Mouse (Mus musculus) forebrain, embryonic 11.5 days (tissue): ENCODE results near the gene Nxph3. TPM values are rescaled to one million over a fixed set of nuclear protein-coding genes. Genes with fewer than 3 reads are reported as not detected.

ENCODE experiments used
- ATAC-seq: fragments of 200-750 bp; cut with Nextera tagmentation; replicated peaks from 2 replicates; pipeline ENCODE4 v1.8.0; 2017; ENCODE audit warnings: moderate TSS enrichment; ENCODE audit not compliant: low FRiP score
- DNase-seq: peaks from one replicate; pipeline ENCODE4 v3.0.0-alpha.2; 2017; ENCODE audit warnings: low spot score
- H3K27ac ChIP-seq: fragments of 300-500 bp; sonication (generic); 2 replicates; pipeline ENCODE4 v1.5.1; 2014; ENCODE audit warnings: low read depth, low read length
- H3K27me3 ChIP-seq: fragments of 300-500 bp; sonication (generic); 2 replicates; pipeline ENCODE4 v1.6.1; 2014; ENCODE audit warnings: mild to moderate bottlenecking, low read length, mixed read lengths; ENCODE audit not compliant: control insufficient read depth, insufficient read depth
- H3K36me3 ChIP-seq: fragments of 300-500 bp; sonication (generic); 2 replicates; pipeline ENCODE4 v1.6.1; 2014; ENCODE audit warnings: mild to moderate bottlenecking, low read length, moderate library complexity, mixed read lengths; ENCODE audit not compliant: control insufficient read depth, insufficient read depth
- H3K4me1 ChIP-seq: fragments of 300-500 bp; sonication (generic); replicated peaks from 2 replicates; pipeline ENCODE4 v1.6.1; 2014; ENCODE audit warnings: low read length, mixed read lengths; ENCODE audit not compliant: control insufficient read depth, insufficient read depth
- H3K4me2 ChIP-seq: fragments of 300-500 bp; sonication (generic); 2 replicates; pipeline ENCODE4 v1.6.1; 2014; ENCODE audit warnings: low read depth, mild to moderate bottlenecking, low read length, moderate library complexity, mixed read lengths; ENCODE audit not compliant: severe bottlenecking
- H3K4me3 ChIP-seq: fragments of 300-500 bp; sonication (generic); 2 replicates; pipeline ENCODE4 v1.5.1; 2014; ENCODE audit warnings: low read depth, low read length
- H3K9ac ChIP-seq: fragments of 300-500 bp; sonication (generic); 2 replicates; pipeline ENCODE4 v1.6.1; 2014; ENCODE audit warnings: low read length
- H3K9me3 ChIP-seq: fragments of 300-500 bp; sonication (generic); 2 replicates; pipeline ENCODE4 v1.6.1; 2016; ENCODE audit warnings: low read length, mixed read lengths; ENCODE audit not compliant: control insufficient read depth
- whole genome bisulfite sequencing: fragments of 180-500 bp; shearing (Covaris S2); extraction: QIAGEN DNeasy Blood & Tissue Kit; methylation state at CpG from one replicate; pipeline ENCODE4 v1.1.7; 2014; 5-methylcytosine and 5-hydroxymethylcytosine counted together
- polyA plus RNA-seq: library from polyadenylated mRNA; unstranded; fragments of >200 nt; fragmentation: Nextera tagmentation; extraction: Ambion mirVana; gene quantifications from 2 replicates; pipeline ENCODE4 v1.2.1, GENCODE M21; 2014

The Nxph3 gene
- 0.25 and 0.28 TPM in 2 replicates for polyA plus RNA-seq

DNA sequence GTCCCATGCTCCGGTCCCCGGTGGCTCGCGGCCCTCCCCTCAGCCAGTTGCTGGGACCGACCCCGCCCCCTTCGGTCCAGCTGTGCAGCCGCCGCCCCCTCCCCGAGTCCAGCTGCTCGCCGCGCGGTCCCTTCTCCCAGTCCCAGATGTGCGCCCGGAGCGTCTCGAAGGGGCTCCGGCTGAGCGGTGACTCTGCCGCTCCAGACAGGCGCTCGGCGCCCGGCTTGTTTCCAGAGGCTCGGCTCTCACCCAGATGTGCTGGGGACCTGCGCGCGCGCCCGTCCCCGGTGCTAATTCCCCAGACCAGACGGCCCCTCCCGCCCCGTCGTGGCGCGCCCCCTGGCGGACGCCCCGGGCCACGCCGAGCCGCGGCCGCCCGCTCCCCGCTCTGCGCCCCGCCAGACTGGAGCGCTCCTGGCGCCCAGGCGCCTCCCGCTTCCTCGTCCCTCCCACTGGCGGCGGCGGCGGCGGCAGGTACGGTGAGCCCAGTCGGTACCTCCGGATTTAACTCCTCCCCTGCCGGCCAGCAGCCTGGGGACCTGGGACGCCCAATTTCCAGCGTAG, at the start of gene Nxph3:
Nxph3 (minus strand) TSS at position 273 of the 564 bp plus-strand sequence.
- no peak within 1 kb of the TSS for H3K27ac ChIP-seq

GRCm38 (mm10) chr11:95563849-95564248, 49.5 kb upstream of the Nxph3 start:
- DNase-seq (no peak), ATAC-seq (no peak)
- Histone ChIP-seq H3K9me3 (no peaks in the 10 kb centered on the region), H3K4me1 (no peaks in the 10 kb centered on the region), H3K4me3 (no peak overlapping the region), H3K27me3 (no peaks in the 10 kb centered on the region), H3K9ac (no peak overlapping the region), H3K4me2 (no peak overlapping the region), H3K27ac (no peak overlapping the region), H3K36me3 (no peaks in the 10 kb centered on the region)
- WGBS = 95% methylated on average over 5 of the region's 5 CpGs

More for the DNA sequence above, at the start of gene Nxph3:
- ATAC-seq = peak; percentile 51
- H3K9ac ChIP-seq = peak within 1 kb of the TSS; percentile 6
- peak; percentile 83 for DNase-seq
- peak within 1 kb of the TSS; percentile 45 for H3K4me3 ChIP-seq
- no peaks in the 10 kb centered on the region for H3K9me3 ChIP-seq
- H3K27me3 ChIP-seq = peaks cover 42% of the 10 kb centered on the region
- under 1% methylated on average over 55 of the region's 66 CpGs for WGBS
- peak within 1 kb of the TSS; percentile 94 for H3K4me2 ChIP-seq
- peaks cover 22% of the 10 kb centered on the region for H3K4me1 ChIP-seq
- no peaks in the 10 kb centered on the region for H3K36me3 ChIP-seq

DNA sequence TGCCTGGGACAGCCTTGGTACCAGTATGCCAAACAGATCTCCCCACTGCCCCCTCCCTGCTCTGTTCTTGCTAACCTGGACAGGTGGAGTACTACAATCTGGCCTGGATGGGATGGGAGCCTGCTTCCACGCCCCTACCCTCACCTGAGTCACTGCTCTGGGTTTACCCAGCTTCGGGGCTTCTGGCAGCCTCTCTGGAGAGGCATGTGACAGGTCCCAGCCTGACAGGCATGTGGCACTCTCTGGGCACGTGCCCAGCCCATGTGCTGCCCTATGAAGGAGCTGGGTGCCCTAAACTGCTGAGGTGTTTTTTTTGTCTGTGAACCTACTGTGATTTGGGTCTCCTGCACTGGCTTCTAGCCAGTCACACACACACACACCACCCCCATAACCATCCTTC, 46.4 kb upstream of the Nxph3 start:
- ATAC-seq = no peak
- H3K4me1 ChIP-seq = no peaks in the 10 kb centered on the region
- H3K4me2 ChIP-seq = no peak overlapping the region
- no peak overlapping the region for H3K27ac ChIP-seq
- H3K36me3 ChIP-seq = no peaks in the 10 kb centered on the region
- H3K4me3 ChIP-seq = no peak overlapping the region
- WGBS = 67% methylated on average over 3 of the region's 3 CpGs
- DNase-seq = no peak
- no peak overlapping the region for H3K9ac ChIP-seq
- H3K27me3 ChIP-seq = no peaks in the 10 kb centered on the region
- no peaks in the 10 kb centered on the region for H3K9me3 ChIP-seq

DNA sequence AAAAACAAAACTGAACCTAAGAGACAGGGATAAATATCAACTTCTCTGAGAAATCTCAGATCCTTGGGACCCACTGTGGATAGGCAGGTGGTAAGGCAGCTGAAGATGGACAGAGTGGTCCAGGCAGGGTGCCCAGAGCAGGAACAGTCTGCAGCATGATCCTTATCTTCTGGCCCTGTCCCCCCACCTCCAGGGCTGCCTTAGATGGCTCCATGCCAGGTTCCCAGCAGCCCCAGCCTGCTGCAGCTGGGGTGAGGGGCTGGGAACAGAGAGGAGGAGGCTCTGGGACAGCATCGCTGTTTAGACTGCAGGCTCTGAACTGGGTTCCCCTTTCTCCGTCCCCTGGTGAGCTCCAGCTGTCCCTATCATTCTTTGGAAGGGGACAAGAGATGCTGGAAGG, 45.4 kb upstream of the Nxph3 start:
- no peaks in the 10 kb centered on the region for H3K36me3 ChIP-seq
- H3K9ac ChIP-seq = no peak overlapping the region; the same call in 1 of the 2 replicates
- 84% methylated on average over 2 of the region's 2 CpGs for WGBS
- H3K4me1 ChIP-seq = no peaks in the 10 kb centered on the region
- no peak overlapping the region for H3K4me3 ChIP-seq
- no peaks in the 10 kb centered on the region for H3K27me3 ChIP-seq
- no peak for ATAC-seq
- no peaks in the 10 kb centered on the region for H3K9me3 ChIP-seq
- no peak for DNase-seq
- no peak overlapping the region for H3K4me2 ChIP-seq
- H3K27ac ChIP-seq = no peak overlapping the region

DNA sequence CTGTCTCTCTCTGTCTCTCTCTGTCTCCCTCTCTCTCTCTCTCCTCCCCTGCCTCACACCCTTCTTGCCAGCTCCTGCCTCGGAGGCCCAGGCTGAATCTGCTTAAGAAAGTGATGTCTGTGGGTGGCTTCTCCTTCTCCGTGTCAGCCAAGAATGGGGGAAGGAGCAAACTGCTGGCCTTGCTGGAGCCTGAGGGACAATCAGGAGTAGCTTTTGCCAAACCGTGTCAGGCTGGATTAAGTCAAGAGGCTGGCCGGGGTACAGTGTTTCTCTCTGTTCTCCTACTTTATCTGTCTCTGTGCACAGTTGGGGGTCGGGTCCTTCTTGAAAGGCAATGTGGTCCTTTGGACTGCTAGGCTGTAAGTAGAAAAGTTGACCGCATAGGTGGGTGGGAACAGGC, 43.3 kb upstream of the Nxph3 start:
- no peak overlapping the region for H3K27ac ChIP-seq
- no peaks in the 10 kb centered on the region for H3K4me1 ChIP-seq
- H3K9ac ChIP-seq = no peak overlapping the region
- no peaks in the 10 kb centered on the region for H3K36me3 ChIP-seq
- DNase-seq = no peak
- H3K4me2 ChIP-seq = no peak overlapping the region
- 25% methylated on average over 6 of the region's 6 CpGs for WGBS
- H3K27me3 ChIP-seq = no peaks in the 10 kb centered on the region
- no peak for ATAC-seq
- no peak overlapping the region for H3K4me3 ChIP-seq
- no peaks in the 10 kb centered on the region; the same call in 1 of the 2 replicates for H3K9me3 ChIP-seq

DNA sequence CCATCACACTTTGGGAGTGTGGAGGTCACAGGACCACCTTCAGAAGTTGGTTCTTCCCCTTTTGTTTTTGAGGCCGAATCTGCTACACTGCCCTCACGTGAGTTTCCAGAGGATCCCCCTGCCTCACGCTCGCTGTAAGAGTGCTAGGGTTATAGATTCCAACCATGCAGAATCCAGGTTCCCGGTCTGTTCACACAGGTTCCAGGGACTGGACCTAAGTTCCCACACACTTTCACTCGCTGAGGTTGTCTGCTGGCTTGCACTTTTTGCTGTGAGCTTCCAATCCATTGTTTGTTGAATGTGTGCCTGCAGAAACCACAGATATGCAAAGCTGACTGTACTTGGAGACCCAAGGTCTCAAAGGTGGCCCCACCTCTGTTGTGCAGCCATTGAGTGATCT, 42.7 kb upstream of the Nxph3 start:
- Histone ChIP-seq H3K9me3 (no peaks in the 10 kb centered on the region; the same call in 1 of the 2 replicates), H3K4me2 (no peak overlapping the region), H3K36me3 (no peaks in the 10 kb centered on the region), H3K4me1 (no peaks in the 10 kb centered on the region), H3K4me3 (no peak overlapping the region), H3K27me3 (no peaks in the 10 kb centered on the region), H3K27ac (no peak overlapping the region), H3K9ac (no peak overlapping the region)
- DNase-seq = no peak
- 83% methylated on average over 6 of the region's 6 CpGs for WGBS
- ATAC-seq = no peak

DNA sequence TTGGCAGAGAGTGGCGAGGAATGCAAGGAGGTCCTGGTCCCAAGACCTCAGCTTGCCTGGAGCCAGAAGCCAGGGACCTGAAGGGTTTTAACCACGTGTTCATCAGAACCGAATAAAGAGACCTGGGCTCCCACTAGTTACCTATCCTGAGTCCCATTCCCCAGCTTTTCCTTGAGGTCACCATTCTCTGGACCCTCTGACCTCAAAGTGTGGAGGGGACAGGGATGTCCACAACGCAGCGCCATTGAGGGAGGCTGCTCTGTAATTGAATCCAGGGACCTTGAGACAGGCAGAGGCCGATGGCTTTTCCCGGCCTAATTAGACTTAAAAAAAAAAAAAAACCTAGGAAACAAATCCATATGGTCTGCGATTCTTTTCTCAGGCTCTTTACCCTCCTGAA, 40.9 kb upstream of the Nxph3 start:
- Histone ChIP-seq H3K9ac (no peak overlapping the region), H3K9me3 (no peaks in the 10 kb centered on the region; the same call in 1 of the 2 replicates), H3K4me2 (no peak overlapping the region), H3K36me3 (no peaks in the 10 kb centered on the region), H3K27ac (no peak overlapping the region), H3K27me3 (no peaks in the 10 kb centered on the region), H3K4me1 (no peaks in the 10 kb centered on the region), H3K4me3 (no peak overlapping the region)
- 61% methylated on average over 8 of the region's 8 CpGs for WGBS
- DNase-seq (no peak), ATAC-seq (no peak)

- Histone ChIP-seq H3K27ac (no peak overlapping the region), H3K9ac (no peak overlapping the region), H3K36me3 (no peaks in the 10 kb centered on the region), H3K4me1 (no peaks in the 10 kb centered on the region), H3K27me3 (no peaks in the 10 kb centered on the region), H3K9me3 (no peaks in the 10 kb centered on the region; the same call in 1 of the 2 replicates), H3K4me2 (no peak overlapping the region), H3K4me3 (no peak overlapping the region)
- WGBS = 85% methylated on average over 12 of the region's 12 CpGs
- ATAC-seq (no peak), DNase-seq (no peak)
These were observed 36.1 kb upstream of the Nxph3 start for GRCm38 (mm10) chr11:95550301-95551021.
